In the genomic region with DNA sequence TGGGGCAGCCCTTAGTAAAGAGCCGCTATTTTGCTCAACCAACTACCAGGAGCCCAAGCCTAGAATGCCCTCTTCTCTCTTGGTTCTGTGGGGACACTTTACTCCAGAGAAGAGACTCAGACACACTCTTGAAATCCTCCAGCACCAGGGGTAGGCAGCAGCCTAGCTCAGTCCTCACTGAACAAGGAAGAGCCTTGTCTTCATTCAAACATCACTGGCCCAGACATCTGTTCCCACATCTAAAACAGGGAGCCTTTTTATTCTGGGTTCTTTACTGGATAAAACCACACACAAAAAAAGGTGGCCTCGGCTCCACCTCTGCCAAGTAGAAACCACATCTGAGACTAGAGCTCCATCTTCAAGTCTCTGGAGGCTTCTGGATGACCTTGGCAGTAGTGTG, we compare ENCODE assay signal across 12 mouse cellular contexts.
"Had no signal": no experiment of that assay in that cellular context is flagged by ENCODE, and none has a peak within 500 bp of the region (broad histone marks: within the 10 kb centered on the region; RNA-seq: fewer than 3 reads in every experiment).

No protein-coding gene starts in this region.

- H3K4me3 ChIP-seq: liver, embryonic 13.5 days had no signal

- ATAC-seq: intestine, postnatal 0 days had no signal

- DNase-seq: kidney, adult 2 months; kidney, postnatal 25 days; liver, embryonic 13.5 days; lung, adult 2 months; lung, postnatal 14 days; lung, postnatal 4 days; midbrain, embryonic 14.5 days; right cerebral cortex, postnatal 4 days; thymus, adult 2 months had no signal

- H3K27ac ChIP-seq: kidney, postnatal 0 days; liver, embryonic 13.5 days; stomach, postnatal 0 days had no signal
